Mouse (Mus musculus) thymus, adult 2 months (tissue): ENCODE results near the gene Tet2.

Experiments
- CTCF ChIP-seq: fragments of 200-500 bp; IDR thresholded peaks from 2 replicates; pipeline ENCODE4 v1.5.1; 2012; ENCODE audit warnings: mild to moderate bottlenecking, control low read depth, low read length, moderate library complexity, borderline replicate concordance; ENCODE audit not compliant: control insufficient read depth, poor library complexity, insufficient read depth; ENCODE audit errors: extremely low read depth
- POLR2A ChIP-seq: fragments of 200-500 bp; IDR thresholded peaks from 2 replicates; pipeline ENCODE4 v1.6.1; 2012; ENCODE audit warnings: mild to moderate bottlenecking, low read length, control low read depth, moderate library complexity; ENCODE audit not compliant: control insufficient read depth, poor library complexity, insufficient read depth; ENCODE audit errors: extremely low read depth

GRCm38 (mm10) chr3:133428003-133428402 is 116.9 kb downstream of the Tet2 start:
- TF ChIP-seq CTCF = no peak
- TF ChIP-seq POLR2A = no peak
